Mouse (Mus musculus) liver, adult 2 months (tissue): ENCODE results near the gene Slc38a7.

Source experiments
- CTCF ChIP-seq: fragments of 200-500 bp; IDR thresholded peaks from 2 replicates; pipeline ENCODE4 v1.5.1; 2011; ENCODE audit warnings: low read depth, low read length, control low read depth
- POLR2A ChIP-seq: fragments of 200-500 bp; IDR thresholded peaks from 2 replicates; pipeline ENCODE4 v1.6.1; 2011; ENCODE audit warnings: low read length, control low read depth; ENCODE audit not compliant: insufficient read depth; ENCODE audit errors: extremely low read depth

DNA sequence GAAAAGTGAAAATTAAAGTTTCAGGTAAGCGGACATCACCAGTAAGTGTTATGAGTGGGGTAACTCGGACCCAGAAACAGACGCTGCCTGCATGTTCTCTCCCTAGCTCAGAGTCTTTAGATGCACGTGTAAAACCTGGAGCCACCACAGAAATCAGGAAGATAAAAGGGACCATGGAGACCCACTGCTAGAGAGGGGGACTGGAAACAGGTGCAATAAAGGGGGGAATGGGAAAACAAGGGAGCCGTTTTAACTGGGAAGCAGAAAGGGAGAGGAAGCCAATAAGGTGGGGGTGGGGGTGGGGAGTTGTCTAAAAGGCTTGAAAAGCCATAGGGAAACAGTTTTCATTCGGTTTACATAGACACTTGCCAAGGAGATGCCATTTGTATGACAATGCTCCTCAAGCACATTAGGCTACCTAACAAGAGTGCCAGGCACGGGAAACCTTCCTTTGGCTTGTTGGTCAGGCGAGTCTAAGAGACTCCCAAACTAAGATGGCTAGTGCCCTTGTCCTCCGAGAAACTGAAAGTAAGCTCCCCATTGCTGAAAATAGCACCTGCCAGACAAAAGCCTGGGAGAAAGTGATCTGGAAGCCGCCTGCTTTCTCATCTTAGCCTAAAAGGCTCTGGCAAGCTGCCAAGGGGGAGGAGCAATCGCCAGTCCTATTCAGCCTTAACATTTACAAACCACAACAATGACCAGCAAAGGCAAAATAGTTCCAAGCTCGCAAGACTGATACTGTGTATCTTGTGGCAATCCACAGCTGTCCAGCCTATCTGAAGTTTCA lies 25.0 kb upstream of the Slc38a7 start:
- TF ChIP-seq POLR2A = no peak
- TF ChIP-seq CTCF = no peak
